Mouse (Mus musculus) adrenal gland, postnatal 10 days (tissue): ENCODE data around the gene Hist1h4m. TPM values are rescaled to one million over a fixed set of nuclear protein-coding genes. Genes with fewer than 3 reads are reported as not detected.
A peak's percentile ranks its signal among the peaks of the same experiment; 100 is the strongest.
"Not testable (repeated sequence)": the region's sequence is repeated elsewhere in the genome, so short reads cannot be mapped to it uniquely, and the experiment has no call there.

Source experiments
- DNase-seq: peaks from one replicate; pipeline ENCODE4 v3.0.0; 2021; ENCODE audit warnings: mixed read lengths
- long read RNA-seq, 2 experiments: library from polyadenylated mRNA; stranded (forward); transcript quantifications; one replicate each; pipeline ENCODE4 v2.0.0; 2021
- total RNA-seq, 2 experiments: library from RNA; stranded (reverse); gene quantifications; 2 replicates each; pipeline ENCODE4 v1.2.3; 2021

The Hist1h4m gene
- 100 to 1,000 TPM; 590 to 593 TPM for total RNA-seq
- long read RNA-seq, experiment 1, partial matches to known transcripts: 0 of 1 reads
- long read RNA-seq, experiment 1, other reads (novel, unspliced or antisense): 0 of 1 reads
- long read RNA-seq, experiment 2: 0 reads

GRCm38 (mm10) chr13:21811539-21811938 lies at the start of gene Hist1h4m:
Gene Hist1h4m (plus strand): TSS chr13:21811746.
- DNase-seq: peak; percentile 61

DNA sequence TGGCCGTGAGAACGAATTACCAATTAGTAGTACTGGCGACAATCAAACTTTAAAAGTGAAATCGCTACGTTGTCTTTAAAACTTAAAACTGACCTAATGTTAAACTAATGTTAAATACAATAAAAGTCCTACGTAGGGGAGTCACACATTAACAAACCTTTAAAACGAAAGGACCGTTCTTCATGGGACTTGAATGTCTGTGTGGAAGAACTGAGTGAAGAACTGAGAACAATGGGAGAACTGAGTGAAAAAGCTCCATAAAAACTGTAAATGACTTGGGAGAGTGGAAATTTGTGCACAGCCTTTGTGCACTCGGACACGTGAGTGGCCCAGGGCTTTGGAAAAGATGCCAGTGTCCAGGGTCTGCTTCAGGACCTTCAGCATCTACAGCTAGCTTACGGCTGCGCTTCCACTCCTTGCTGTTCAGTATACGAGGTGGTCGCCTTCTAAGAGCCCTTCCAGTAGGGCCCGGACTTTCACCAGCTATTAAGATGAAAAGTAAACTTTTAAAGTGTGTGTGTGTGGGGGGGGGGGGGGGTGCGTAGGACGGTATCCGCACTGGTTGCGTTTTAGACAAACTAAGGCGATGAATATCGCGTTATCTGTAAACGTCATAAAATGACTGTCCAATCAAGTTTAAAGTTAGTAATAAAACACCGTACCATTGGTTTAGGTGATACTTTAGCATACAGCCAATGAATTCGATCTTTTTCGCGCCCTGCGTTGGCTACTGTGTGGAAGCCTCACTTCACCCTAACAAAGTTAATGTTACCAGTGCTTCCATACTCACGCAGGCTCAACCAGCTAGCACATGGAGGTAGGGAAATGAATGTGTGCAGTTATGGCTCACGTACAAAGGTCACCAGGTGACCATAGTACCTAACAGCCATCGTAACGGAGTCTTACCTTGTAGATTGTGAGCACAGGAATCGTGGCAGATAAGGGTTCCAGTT lies 32.5 kb upstream of the Hist1h4m start:
- DNase-seq: peak; percentile 71

DNA sequence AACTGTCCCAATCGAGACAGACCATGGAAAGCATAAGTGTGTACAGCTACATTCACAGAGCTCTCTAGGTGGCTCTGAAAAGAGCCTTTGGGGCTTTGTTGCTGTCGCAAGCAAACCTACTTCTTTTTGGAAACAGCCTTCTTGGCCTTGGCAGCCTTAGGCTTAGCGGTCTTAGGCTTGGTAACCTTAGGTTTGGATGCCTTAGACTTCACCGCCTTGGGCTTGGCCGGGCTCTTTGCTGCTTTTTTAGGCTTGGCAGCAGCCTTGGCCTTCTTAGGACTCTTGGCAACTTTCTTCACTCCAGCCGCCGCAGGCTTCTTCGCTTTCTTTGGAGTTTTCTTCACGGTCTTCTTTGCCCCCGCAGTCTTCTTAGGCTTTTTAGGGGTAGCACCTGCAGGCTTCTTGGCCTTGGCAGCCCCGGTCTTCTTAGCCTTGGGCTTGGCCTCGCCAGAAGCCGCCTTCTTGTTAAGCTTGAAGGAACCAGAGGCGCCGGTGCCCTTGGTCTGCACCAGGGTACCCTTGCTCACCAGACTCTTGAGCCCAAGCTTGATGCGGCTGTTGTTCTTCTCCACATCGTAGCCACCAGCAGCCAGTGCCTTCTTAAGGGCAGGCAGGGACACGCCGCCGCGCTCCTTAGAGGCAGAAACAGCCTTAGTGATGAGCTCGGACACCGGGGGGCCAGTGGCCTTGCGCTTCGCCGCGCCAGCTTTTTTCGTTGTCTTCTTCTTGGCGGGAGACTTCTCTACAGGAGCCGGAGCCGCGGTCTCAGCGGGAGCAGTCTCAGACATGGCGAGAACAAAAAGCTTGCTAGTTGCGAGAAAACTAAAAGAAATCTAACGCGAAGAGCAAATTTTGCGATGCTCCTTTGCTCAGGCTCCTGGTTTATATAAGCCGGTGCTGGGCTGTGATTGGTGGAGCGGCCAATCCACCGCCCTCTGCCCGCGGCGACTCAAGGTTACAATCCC lies 31.5 kb upstream of the Hist1h4m start, which contains the start of gene Hist1h1b:
Hist1h1b (minus strand) TSS at position 859 of the 965 bp plus-strand sequence.
- DNase-seq: peak; percentile 81

DNA sequence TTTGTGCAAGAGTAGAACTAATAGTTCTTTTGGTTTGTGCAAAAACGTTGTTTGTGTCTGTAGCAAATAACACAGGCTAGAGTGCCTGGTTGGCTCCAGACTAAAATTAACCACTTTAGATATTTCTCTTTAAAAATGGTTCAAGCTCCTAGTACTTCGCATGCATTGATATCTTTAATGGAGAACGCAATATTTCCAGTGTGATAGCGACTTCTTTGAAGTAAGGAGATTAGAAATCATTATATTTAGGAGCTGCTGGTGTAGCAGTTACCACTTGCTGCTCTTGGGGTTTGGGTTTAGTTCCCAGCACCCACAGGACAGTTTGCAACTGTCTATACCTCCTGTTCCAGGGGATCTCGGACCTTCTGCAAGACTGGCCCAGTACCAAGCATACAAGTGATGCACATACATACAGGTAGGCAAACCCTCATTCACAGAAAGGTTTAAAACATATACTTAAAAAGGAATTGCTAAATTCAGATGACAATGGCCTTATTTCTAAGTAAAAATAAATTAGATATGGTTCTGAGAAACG lies 30.5 kb upstream of the Hist1h4m start:
- DNase-seq: no peak

- no peak for DNase-seq
Observed at GRCm38 (mm10) chr13:21781639-21782038, 29.9 kb upstream of the Hist1h4m start.

DNA sequence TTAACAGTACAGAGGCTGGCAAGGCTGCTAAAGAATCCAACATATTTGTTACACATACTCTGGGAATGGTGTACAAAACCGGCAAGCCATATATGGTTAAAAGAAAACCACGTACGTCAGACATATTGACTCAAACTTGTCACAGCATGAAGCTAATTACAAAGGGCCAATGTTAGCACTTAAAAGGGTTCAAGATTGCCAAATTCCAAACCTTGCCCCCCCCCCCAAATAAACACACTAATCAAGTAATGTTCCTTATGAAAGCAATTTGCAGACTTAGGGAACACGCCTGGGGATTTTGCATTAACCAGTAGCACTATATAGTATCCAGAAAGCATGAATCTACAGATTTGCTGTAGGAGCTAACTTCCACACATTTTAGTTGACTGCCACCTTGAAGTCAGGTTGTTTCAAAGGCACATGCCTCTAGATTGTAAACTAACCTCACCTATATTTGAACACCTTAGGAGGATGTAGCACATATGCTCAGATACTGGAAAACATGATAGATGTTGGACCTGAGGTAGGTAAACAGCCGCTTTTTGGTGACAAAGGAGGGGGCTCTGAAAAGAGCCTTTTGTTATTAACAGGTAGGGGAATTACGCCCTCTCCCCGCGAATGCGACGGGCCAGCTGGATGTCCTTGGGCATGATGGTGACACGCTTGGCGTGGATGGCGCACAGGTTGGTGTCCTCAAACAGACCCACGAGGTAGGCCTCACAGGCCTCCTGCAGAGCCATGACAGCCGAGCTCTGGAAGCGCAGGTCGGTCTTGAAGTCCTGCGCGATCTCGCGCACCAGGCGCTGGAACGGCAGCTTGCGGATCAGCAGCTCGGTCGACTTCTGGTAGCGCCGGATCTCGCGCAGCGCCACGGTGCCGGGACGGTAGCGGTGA lies 28.9 kb upstream of the Hist1h4m start:
- peak; percentile 15 for DNase-seq

- peak; percentile 63 for DNase-seq
Observed at GRCm38 (mm10) chr13:21783255-21783617, 28.3 kb upstream of the Hist1h4m start, which contains the start of gene Hist1h3i. Gene Hist1h3i (minus strand): TSS chr13:21783370.

DNA sequence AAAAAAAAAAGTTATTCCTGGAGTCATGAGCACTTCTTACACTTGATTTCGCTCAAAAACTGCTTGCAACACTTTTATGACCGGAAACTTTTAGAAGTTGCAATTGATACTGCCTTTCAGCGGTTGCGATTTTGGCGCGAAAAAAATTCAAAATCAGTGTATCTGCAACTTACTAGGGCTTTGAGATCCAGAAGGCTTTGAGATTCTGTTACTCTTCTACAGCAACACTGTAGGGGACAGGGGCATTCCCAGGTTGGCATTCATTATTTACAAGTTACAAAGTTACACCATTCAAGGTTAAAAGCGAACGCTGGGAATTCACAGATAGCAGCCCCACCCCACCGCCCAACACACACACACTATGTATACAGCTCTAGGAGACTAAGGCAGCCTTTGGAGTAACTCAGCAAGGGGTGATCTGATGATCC lies 27.8 kb upstream of the Hist1h4m start:
- peak; percentile 42 for DNase-seq

DNA sequence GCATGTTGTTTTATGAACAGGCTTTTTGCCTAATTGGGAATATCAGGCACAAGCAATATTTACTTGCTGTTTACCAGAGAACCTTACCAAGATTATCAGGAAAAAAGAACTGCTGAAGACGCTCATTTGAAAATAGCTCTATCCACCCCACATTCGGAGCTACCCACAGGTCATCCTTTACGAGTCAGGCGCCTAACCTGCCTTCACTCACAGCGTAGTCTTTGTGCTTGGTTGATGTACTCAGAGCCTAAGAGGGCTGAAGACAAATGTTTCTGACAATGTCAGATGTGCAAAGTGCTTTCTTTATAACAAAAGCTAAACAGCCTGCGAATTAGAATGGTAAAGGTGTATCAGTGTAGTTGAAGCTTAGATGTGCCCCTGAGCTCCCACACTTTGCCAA lies 27.2 kb upstream of the Hist1h4m start:
- DNase-seq: no peak

DNA sequence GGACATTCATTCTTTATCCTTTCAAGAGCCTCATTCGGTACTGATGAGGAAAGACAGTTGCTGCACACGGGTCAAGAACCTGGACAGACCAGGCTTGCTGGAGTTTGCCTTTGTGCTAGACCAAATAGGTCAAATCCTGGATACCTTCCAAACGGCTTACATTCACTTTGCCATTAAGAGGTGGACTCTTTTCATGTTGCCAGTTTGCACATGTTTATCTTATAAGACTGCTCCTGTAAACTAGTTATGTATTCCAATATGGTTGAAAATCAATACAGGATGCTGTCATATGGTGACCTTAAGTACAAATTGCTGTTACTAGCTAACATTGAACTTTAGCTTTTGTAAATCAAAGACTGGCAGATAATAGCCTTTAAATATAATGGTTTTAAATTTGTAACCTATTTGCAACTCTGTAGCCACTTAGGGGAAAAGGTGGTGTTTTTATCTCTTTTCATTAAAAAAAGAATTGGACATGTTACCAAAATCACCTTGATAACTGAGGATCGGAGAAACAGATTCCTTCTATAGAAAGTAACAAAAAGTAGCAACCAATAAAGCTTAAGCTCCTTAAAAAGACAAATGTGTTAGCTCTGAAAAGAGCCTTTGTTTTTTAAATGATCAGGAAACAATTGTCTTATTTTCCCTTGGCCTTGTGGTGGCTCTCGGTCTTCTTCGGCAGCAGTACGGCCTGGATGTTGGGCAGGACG lies 25.2 kb upstream of the Hist1h4m start:
- no peak for DNase-seq

- peak; percentile 85 for DNase-seq
Observed at GRCm38 (mm10) chr13:21786899-21787629, 24.5 kb upstream of the Hist1h4m start, which contains the start of the genes Hist1h2an and Hist1h2bp. Gene Hist1h2an (minus strand): TSS chr13:21787218. Gene Hist1h2bp (plus strand): TSS chr13:21787461.

GRCm38 (mm10) chr13:21787760-21788593 lies 23.6 kb upstream of the Hist1h4m start:
- DNase-seq: no peak

DNA sequence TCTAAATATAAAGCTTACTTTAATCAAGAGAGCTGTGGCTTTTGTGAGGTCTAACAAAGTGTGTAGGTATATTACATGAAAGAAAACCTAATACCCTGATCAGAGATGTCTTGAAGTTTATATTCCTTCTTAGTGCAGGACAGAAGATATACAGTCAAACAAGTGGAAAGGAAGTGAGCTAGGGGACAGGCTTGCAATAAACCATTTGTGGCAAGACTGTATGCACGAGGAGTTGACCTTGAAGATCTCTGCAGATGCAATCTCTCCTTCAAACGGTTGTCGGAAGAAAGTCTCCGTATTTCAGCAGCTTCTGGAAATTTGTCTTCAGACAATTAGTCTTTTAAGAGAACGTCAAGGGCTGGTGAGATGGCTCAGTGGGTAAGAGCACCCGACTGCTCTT lies 21.6 kb upstream of the Hist1h4m start:
- DNase-seq: no peak

GRCm38 (mm10) chr13:21790601-21791283 lies 20.8 kb upstream of the Hist1h4m start:
- DNase-seq: peak; percentile 36

GRCm38 (mm10) chr13:21795584-21795983 lies 16.0 kb upstream of the Hist1h4m start:
- DNase-seq: no peak

GRCm38 (mm10) chr13:21797163-21797562 lies 14.4 kb upstream of the Hist1h4m start:
- not testable (repeated sequence) for DNase-seq

- DNase-seq: not testable (repeated sequence)
Observed at GRCm38 (mm10) chr13:21803058-21803457, 8.5 kb upstream of the Hist1h4m start.

DNA sequence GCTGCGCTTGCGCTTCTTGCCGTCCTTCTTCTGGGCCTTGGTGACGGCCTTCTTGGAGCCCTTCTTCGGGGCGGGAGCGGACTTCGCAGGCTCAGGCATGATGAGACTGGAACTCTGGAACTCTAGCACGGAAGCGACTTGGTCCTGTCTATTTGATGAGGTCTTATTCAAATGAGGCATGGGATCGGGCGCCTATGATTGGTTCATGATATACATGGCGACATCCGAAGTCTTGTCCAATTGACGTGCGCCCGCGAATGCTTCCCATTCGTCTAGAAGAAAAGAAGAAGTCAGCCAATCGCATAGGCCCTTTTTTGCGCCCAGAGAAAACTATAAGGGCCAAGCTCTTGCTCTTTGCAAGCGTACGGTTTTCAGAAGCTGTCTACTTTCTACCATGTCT lies 1.5 kb upstream of the Hist1h4m start, which contains the start of the genes Hist1h2bq and Hist1h2ao:
Hist1h2bq (minus strand) TSS at position 125 of the 400 bp plus-strand sequence.
Hist1h2ao (plus strand) TSS at position 393 of the 400 bp plus-strand sequence.
- not testable (repeated sequence) for DNase-seq
